Mouse (Mus musculus): Measurements from ENCODE around the gene Atp6v0e2.

DNA sequence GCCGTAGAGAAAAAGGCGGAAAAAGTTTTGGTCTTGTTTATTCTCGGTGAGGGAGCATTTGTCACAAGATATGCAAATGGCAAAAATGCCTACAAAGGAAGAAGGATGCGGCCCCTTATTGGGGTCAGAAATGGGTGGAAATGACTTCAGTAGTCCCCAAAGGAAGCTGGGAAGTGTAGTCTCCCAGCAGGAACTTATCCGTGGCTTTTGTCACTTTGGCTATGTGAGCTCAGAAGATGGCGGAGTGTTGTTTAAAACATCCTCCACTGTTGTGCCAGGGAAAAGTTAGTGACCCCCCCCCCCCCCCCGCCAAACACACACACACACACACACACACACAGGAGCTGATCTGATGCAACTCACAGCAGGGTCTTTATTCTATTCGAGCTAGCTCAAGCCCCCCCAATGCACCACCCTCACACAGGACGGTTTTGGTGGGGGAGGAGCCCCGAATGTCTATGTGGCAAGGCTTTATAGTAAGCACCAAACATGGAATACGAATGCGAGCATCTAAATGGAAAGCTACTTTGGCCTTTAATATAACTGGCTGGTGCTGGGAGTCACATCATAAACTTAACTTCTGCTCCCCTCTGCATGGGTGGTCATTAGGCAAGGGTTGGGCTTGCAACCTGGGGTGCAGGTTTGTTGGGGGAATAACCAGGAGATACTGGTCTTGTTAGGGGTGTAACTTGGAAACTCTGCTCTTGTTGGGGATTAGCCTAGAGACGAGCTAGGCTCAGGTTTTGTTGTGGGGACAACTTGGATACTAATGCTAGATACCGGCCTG is 17.9 kb downstream of the Atp6v0e2 start:
- TF ChIP-seq CTCF (conservative IDR thresholded peaks at IDR 0.05 in 1 of 2, IDR thresholded peaks at IDR 0.05 in 1 of 2; ENCODE audit: low read depth in 2 of 2, low read length in 2 of 2) (no peak), POLR2A (IDR thresholded peaks at IDR 0.05; ENCODE audit: low read depth, low read length) (no peak), SIN3A (IDR thresholded peaks at IDR 0.05; ENCODE audit: low read length) (no peak), HCFC1 (IDR thresholded peaks at IDR 0.05; ENCODE audit: low read depth, low read length) (peak; percentile 74), USF2 (conservative IDR thresholded peaks at IDR 0.05; ENCODE audit: low read depth, low read length) (no peak), NRF1 (IDR thresholded peaks at IDR 0.05; ENCODE audit: low read depth, low read length) (no peak), MXI1 (IDR thresholded peaks at IDR 0.05; ENCODE audit: low read depth, low read length) (no peak), EP300 (IDR thresholded peaks at IDR 0.05; ENCODE audit: low read length) (no peak), RCOR1 (conservative IDR thresholded peaks at IDR 0.05; ENCODE audit: low read depth, low read length) (no peak), MAX (IDR thresholded peaks at IDR 0.05; ENCODE audit: low read length) (no peak), RAD21 (IDR thresholded peaks at IDR 0.05; ENCODE audit: low read depth, low read length) (no peak)

Measured in CH12.LX (cell line).